Mouse (Mus musculus) ES-Bruce4 (cell line): ENCODE data around the gene Irs2. TPM values are rescaled to one million over a fixed set of nuclear protein-coding genes. Genes with fewer than 3 reads are reported as not detected.

Experiments used
- H3K27ac ChIP-seq: 2 replicates; pipeline ENCODE4 v1.5.1; 2012; ENCODE audit warnings: low read length, inconsistent platforms; ENCODE audit not compliant: insufficient read depth
- H3K27me3 ChIP-seq: 2 replicates; pipeline ENCODE4 v1.6.1; 2012; ENCODE audit warnings: mild to moderate bottlenecking, low read length, inconsistent platforms; ENCODE audit not compliant: control insufficient read depth, poor library complexity, insufficient read depth, severe bottlenecking
- H3K36me3 ChIP-seq: 2 replicates; pipeline ENCODE4 v1.6.1; 2012; ENCODE audit warnings: inconsistent platforms, mild to moderate bottlenecking, low read length, moderate library complexity; ENCODE audit not compliant: control insufficient read depth, poor library complexity, insufficient read depth, severe bottlenecking
- H3K4me1 ChIP-seq: one replicate; pipeline ENCODE4 v1.8.1; 2011; ENCODE audit warnings: low read length; ENCODE audit not compliant: control insufficient read depth, insufficient read depth
- H3K4me3 ChIP-seq: 2 replicates; pipeline ENCODE4 v1.5.1; 2011; ENCODE audit warnings: low read depth, mild to moderate bottlenecking, low read length
- H3K9ac ChIP-seq: 2 replicates; pipeline ENCODE4 v1.6.1; 2012; ENCODE audit warnings: low read depth, mild to moderate bottlenecking, inconsistent platforms; ENCODE audit not compliant: poor library complexity, severe bottlenecking
- H3K9me3 ChIP-seq: replicated peaks from 2 replicates; pipeline ENCODE4 v1.6.1; 2012; ENCODE audit warnings: mild to moderate bottlenecking, low read length, inconsistent platforms; ENCODE audit not compliant: control insufficient read depth, poor library complexity, insufficient read depth, severe bottlenecking
- CTCF ChIP-seq: IDR thresholded peaks from one replicate; pipeline ENCODE4 v1.8.1; 2011; ENCODE audit warnings: low read depth, low read length
- EP300 ChIP-seq: IDR thresholded peaks from 2 replicates; pipeline ENCODE4 v1.6.1; 2011; ENCODE audit warnings: low read depth, low read length; ENCODE audit not compliant: insufficient read depth
- POLR2A ChIP-seq: IDR thresholded peaks from one replicate; pipeline ENCODE4 v1.8.1; 2011; ENCODE audit warnings: low read length; ENCODE audit not compliant: insufficient read depth
- polyA plus RNA-seq: library from polyadenylated mRNA; stranded (reverse); fragments of >200 nt; gene quantifications from 2 replicates; pipeline ENCODE4 v1.2.4, GENCODE M21; 2011; ENCODE audit warnings: low read depth; ENCODE audit not compliant: missing spikeins, insufficient read depth, insufficient read length

The Irs2 gene
- polyA plus RNA-seq, 1 experiment: 72.3 TPM

GRCm38 (mm10) chr8:10936646-10937045, 71.6 kb downstream of the Irs2 start:
- no peaks in the 10 kb centered on the region for H3K9me3 ChIP-seq
- no peak overlapping the region for H3K4me3 ChIP-seq
- no peak for TF ChIP-seq EP300
- TF ChIP-seq CTCF: no peak
- TF ChIP-seq POLR2A: no peak
- no peaks in the 10 kb centered on the region for H3K27me3 ChIP-seq
- no peak overlapping the region for H3K27ac ChIP-seq
- H3K4me1 ChIP-seq: no peaks in the 10 kb centered on the region
- H3K36me3 ChIP-seq: no peaks in the 10 kb centered on the region
- H3K9ac ChIP-seq: no peak overlapping the region

- TF ChIP-seq CTCF: no peak
- no peak for TF ChIP-seq POLR2A
- no peak for TF ChIP-seq EP300
- Histone ChIP-seq H3K9me3 (no peaks in the 10 kb centered on the region), H3K9ac (no peak overlapping the region), H3K27ac (no peak overlapping the region), H3K27me3 (no peaks in the 10 kb centered on the region), H3K4me3 (no peak overlapping the region), H3K36me3 (no peaks in the 10 kb centered on the region), H3K4me1 (no peaks in the 10 kb centered on the region)
Measured at GRCm38 (mm10) chr8:10935231-10935630, 73.0 kb downstream of the Irs2 start.
